Mouse (Mus musculus): ENCODE data around the gene Tmem192.

DNA sequence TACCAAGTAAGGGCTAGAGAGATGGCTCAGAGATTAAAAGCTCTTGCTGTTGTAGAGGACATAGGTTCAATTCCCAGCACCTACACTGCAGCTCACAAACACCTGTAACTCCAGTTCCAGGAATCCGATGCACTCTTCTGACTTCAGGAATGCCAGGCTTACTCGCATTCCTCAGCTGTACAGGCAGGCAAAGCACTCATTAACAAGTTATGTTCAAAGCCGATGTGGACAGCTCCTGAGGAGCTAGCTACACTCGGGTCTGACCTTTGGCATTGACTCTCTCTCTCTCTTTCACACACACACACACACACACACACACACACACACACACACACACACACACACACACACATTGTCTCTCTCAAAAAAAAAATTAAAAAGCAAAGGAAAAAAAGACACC, 48.3 kb upstream of the Tmem192 start:
- TF ChIP-seq MAFK (IDR thresholded peaks at IDR 0.05; ENCODE audit: insufficient read depth, low read depth, low read length) (no peak), CHD2 (IDR thresholded peaks at IDR 0.05; ENCODE audit: low read depth, low read length) (no peak), ZC3H11A (IDR thresholded peaks at IDR 0.05; ENCODE audit: borderline replicate concordance, low read depth, low read length) (no peak), ZNF384 (IDR thresholded peaks at IDR 0.05; ENCODE audit: low read depth, low read length) (no peak)

Data from ES-E14 (cell line).